Mouse (Mus musculus) olfactory bulb, adult 2 months (tissue): ENCODE results near the gene Fut8.

ENCODE experiments used
- CTCF ChIP-seq: fragments of 200-500 bp; IDR thresholded peaks from 2 replicates; pipeline ENCODE4 v1.5.1; 2012; ENCODE audit warnings: low read depth, mild to moderate bottlenecking, low read length, moderate library complexity; ENCODE audit not compliant: insufficient read depth
- POLR2A ChIP-seq: fragments of 200-500 bp; IDR thresholded peaks from 2 replicates; pipeline ENCODE4 v1.6.1; 2012; ENCODE audit warnings: mild to moderate bottlenecking, low read depth, low read length, moderate library complexity; ENCODE audit not compliant: insufficient read depth

- TF ChIP-seq POLR2A (no peak), CTCF (no peak)
Observed at GRCm38 (mm10) chr12:77481799-77482198, 243.9 kb downstream of the Fut8 start.
